Mouse (Mus musculus) layer of hippocampus, adult 18-20 months (tissue): ENCODE measurements around the gene Prss42. TPM values are rescaled to one million over a fixed set of nuclear protein-coding genes. Genes with fewer than 3 reads are reported as not detected.

ENCODE experiments used
- total RNA-seq, 2 experiments: library from RNA; stranded (reverse); gene quantifications; 2 replicates each; pipeline ENCODE4 v1.2.3; 2021

The Prss42 gene
- total RNA-seq, 2 experiments from 2014 or later, result not detected

Other genes starting within 250 kb of the Prss42 start
- 1 to 10 TPM; 2.0 to 3.5 TPM for gene Nradd, start 173.7 kb upstream of the Prss42 start, total RNA-seq
- 10 to 100 TPM; 13.4 to 18.9 TPM for gene Nbeal2, start 144.0 kb upstream of the Prss42 start, total RNA-seq
- gene Ccdc12, start 141.7 kb upstream of the Prss42 start, total RNA-seq, result 10 to 100 TPM; 50.9 to 62.8 TPM
- not detected for gene Myl3, start 56.3 kb upstream of the Prss42 start, total RNA-seq
- 1 to 10 TPM; 3.9 TPM for gene Pth1r, start 51.0 kb upstream of the Prss42 start, total RNA-seq
- not detected for gene Prss44, start 15.8 kb downstream of the Prss42 start, total RNA-seq
- under 1 TPM in 1 of 2 experiments, not detected in 1; 0.33 TPM for gene Prss43, start 28.5 kb downstream of the Prss42 start, total RNA-seq
- under 1 TPM in 1 of 2 experiments, not detected in 1; 0.35 TPM for gene Prss45, start 36.4 kb downstream of the Prss42 start, total RNA-seq
- not detected for gene Prss46, start 46.3 kb downstream of the Prss42 start, total RNA-seq
- gene Prss50, start 59.8 kb downstream of the Prss42 start, total RNA-seq, result 1 to 10 TPM; 1.6 to 2.1 TPM
- gene Als2cl, start 81.7 kb downstream of the Prss42 start, total RNA-seq, result 1 to 10 TPM; 7.7 to 8.4 TPM
- gene Tmie, start 81.9 kb downstream of the Prss42 start, total RNA-seq, result 1 to 10 TPM; 1.7 to 1.9 TPM
- not detected for gene Fam240a, start 118.7 kb downstream of the Prss42 start, total RNA-seq
- 1 to 10 TPM in 1 of 2 experiments, under 1 TPM in 1; 0.18 to 1.1 TPM for gene Tdgf1, start 148.0 kb downstream of the Prss42 start, total RNA-seq
- 1 to 10 TPM; 1.1 to 3.1 TPM for gene Lrrc2, start 153.4 kb downstream of the Prss42 start, total RNA-seq
- gene Rtp3, start 192.4 kb downstream of the Prss42 start, total RNA-seq, result under 1 TPM; 0.15 to 0.40 TPM
- not detected for gene Ltf, start 221.1 kb downstream of the Prss42 start, total RNA-seq